Mouse (Mus musculus): ENCODE results near the gene Lrrc55. TPM values are rescaled to one million over a fixed set of nuclear protein-coding genes. Genes with fewer than 3 reads are reported as not detected.

Gene Lrrc55
- total and polyA plus RNA-seq, 3 experiments = not detected

GRCm38 (mm10) chr2:85147481-85147880 lies 49.5 kb downstream of the Lrrc55 start:
- Histone ChIP-seq H3K79me2 (ENCODE audit: control insufficient read depth, insufficient read depth, low read length, poor library complexity) (no peaks in the 10 kb centered on the region), H3K4me3 (ENCODE audit: control insufficient read depth in 1 of 2, insufficient read depth in 1 of 2, low read depth in 2 of 2, low read length in 2 of 2) (no peak overlapping the region), H3K36me3 (ENCODE audit: control insufficient read depth in 1 of 2, insufficient read depth in 2 of 2, low read length in 2 of 2) (no peaks in the 10 kb centered on the region), H3K27ac (ENCODE audit: control insufficient read depth, low read depth, low read length) (no peak overlapping the region), H3K9me3 (replicated peaks; ENCODE audit: insufficient read depth, low read length) (no peaks in the 10 kb centered on the region), H3K27me3 (ENCODE audit: control insufficient read depth in 1 of 2, insufficient read depth in 2 of 2, low read length in 2 of 2) (peaks cover 0 to 3% of the 10 kb centered on the region in 2 experiments; a peak in 2 of 4 replicates), H3K4me1 (ENCODE audit: control insufficient read depth in 1 of 2, insufficient read depth in 2 of 2, low read length in 2 of 2) (no peaks in the 10 kb centered on the region), H3K9ac (ENCODE audit: control insufficient read depth, low read depth, low read length, poor library complexity, severe bottlenecking) (no peak overlapping the region)
- no peak for TF ChIP-seq CHD1 (IDR thresholded peaks at IDR 0.05; ENCODE audit: low read depth, low read length)
- TF ChIP-seq ZC3H11A (IDR thresholded peaks at IDR 0.05; ENCODE audit: low read depth, low read length) = no peak
- TF ChIP-seq MAZ (IDR thresholded peaks at IDR 0.05; ENCODE audit: low read depth, low read length) = no peak
- TF ChIP-seq TAL1 (IDR thresholded peaks at IDR 0.05; ENCODE audit: low read length) = no peak
- no peak for TF ChIP-seq ZMIZ1 (IDR thresholded peaks at IDR 0.05; ENCODE audit: low read depth, low read length)
- TF ChIP-seq POLR2AphosphoS5 (IDR thresholded peaks at IDR 0.05; ENCODE audit: borderline replicate concordance, low read depth, low read length) = no peak
- TF ChIP-seq ETS1 (IDR thresholded peaks at IDR 0.05; ENCODE audit: low read depth, low read length) = no peak
- TF ChIP-seq NELFE (IDR thresholded peaks at IDR 0.05; ENCODE audit: low read depth, low read length) = no peak
- no peak for TF ChIP-seq CHD2 (IDR thresholded peaks at IDR 0.05; ENCODE audit: low read length)
- no peak for TF ChIP-seq SIN3A (IDR thresholded peaks at IDR 0.05; ENCODE audit: low read length)
- no peak for DNase-seq (ENCODE audit: low read depth, low spot score)

- H3K36me3 ChIP-seq (ENCODE audit: control insufficient read depth in 1 of 2, insufficient read depth in 2 of 2, low read length in 2 of 2) = no peaks in the 10 kb centered on the region
- H3K4me3 ChIP-seq (ENCODE audit: control insufficient read depth in 1 of 2, insufficient read depth in 1 of 2, low read depth in 2 of 2, low read length in 2 of 2) = no peak overlapping the region
- no peaks in the 10 kb centered on the region for H3K4me1 ChIP-seq (ENCODE audit: control insufficient read depth in 1 of 2, insufficient read depth in 2 of 2, low read length in 2 of 2)
- H3K27me3 ChIP-seq (ENCODE audit: control insufficient read depth in 1 of 2, insufficient read depth in 2 of 2, low read length in 2 of 2) = peaks cover 0 to 3% of the 10 kb centered on the region in 2 experiments; a peak in 2 of 4 replicates
- no peak for DNase-seq (ENCODE audit: low read depth, low spot score)
- H3K27ac ChIP-seq (ENCODE audit: control insufficient read depth, low read depth, low read length) = no peak overlapping the region
- no peaks in the 10 kb centered on the region for H3K79me2 ChIP-seq (ENCODE audit: control insufficient read depth, insufficient read depth, low read length, poor library complexity)
- H3K9ac ChIP-seq (ENCODE audit: control insufficient read depth, low read depth, low read length, poor library complexity, severe bottlenecking) = no peak overlapping the region
- H3K9me3 ChIP-seq (replicated peaks; ENCODE audit: insufficient read depth, low read length) = no peaks in the 10 kb centered on the region
- TF ChIP-seq RCOR1 (IDR thresholded peaks at IDR 0.05; ENCODE audit: low read depth, low read length) (no peak), UBTF (IDR thresholded peaks at IDR 0.05; ENCODE audit: borderline replicate concordance, insufficient read depth, low read depth, low read length) (no peak), ZMIZ1 (IDR thresholded peaks at IDR 0.05; ENCODE audit: low read depth, low read length) (no peak), ELF1 (IDR thresholded peaks at IDR 0.05; ENCODE audit: low read depth, low read length) (no peak), MYC (IDR thresholded peaks at IDR 0.05; ENCODE audit: low read depth, low read length) (no peak), MAZ (IDR thresholded peaks at IDR 0.05; ENCODE audit: low read depth, low read length) (no peak), USF1 (IDR thresholded peaks at IDR 0.05; ENCODE audit: low read depth, low read length) (no peak), POLR2A (IDR thresholded peaks at IDR 0.05; ENCODE audit: control insufficient read depth in 1 of 2, insufficient read depth in 1 of 2, low read depth in 1 of 2, low read length in 2 of 2, poor library complexity in 1 of 2) (no peak), CTCF (IDR thresholded peaks at IDR 0.05 in 2 of 3, conservative IDR thresholded peaks at IDR 0.05 in 1 of 3; ENCODE audit: control insufficient read depth in 1 of 3, insufficient read depth in 1 of 3, low read depth in 2 of 3, low read length in 3 of 3, poor library complexity in 1 of 3, severe bottlenecking in 1 of 3) (no peak), ZC3H11A (IDR thresholded peaks at IDR 0.05; ENCODE audit: low read depth, low read length) (no peak), BHLHE40 (IDR thresholded peaks at IDR 0.05; ENCODE audit: borderline replicate concordance, low read depth, low read length) (no peak), RAD21 (IDR thresholded peaks at IDR 0.05; ENCODE audit: low read depth, low read length) (no peak)
Measured at GRCm38 (mm10) chr2:85145346-85145745, 51.7 kb downstream of the Lrrc55 start.
